Mouse (Mus musculus) adrenal gland, postnatal 36 days (tissue): ENCODE data around the gene Vmn2r98. TPM values are rescaled to one million over a fixed set of nuclear protein-coding genes. Genes with fewer than 3 reads are reported as not detected.
A peak's percentile ranks its signal among the peaks of the same experiment; 100 is the strongest.
"Not testable (repeated sequence)": the region's sequence is repeated elsewhere in the genome, so short reads cannot be mapped to it uniquely, and the experiment has no call there.

Source experiments
- DNase-seq, 2 experiments: peaks; one replicate each; pipeline ENCODE4 v3.0.0; 2021; ENCODE audit warnings: mixed read lengths in 1 of 2
- long read RNA-seq, 2 experiments: library from polyadenylated mRNA; stranded (forward); transcript quantifications; one replicate each; pipeline ENCODE4 v2.0.0; 2021; ENCODE audit warnings: borderline sequencing depth in 2 of 2
- total RNA-seq, 2 experiments: library from RNA; stranded (reverse); gene quantifications; 2 replicates each; pipeline ENCODE4 v1.2.3; 2021

Gene Vmn2r98
- total RNA-seq = not detected
- long read RNA-seq, experiment 1 = 0 reads
- long read RNA-seq, experiment 2 = 0 reads

DNA sequence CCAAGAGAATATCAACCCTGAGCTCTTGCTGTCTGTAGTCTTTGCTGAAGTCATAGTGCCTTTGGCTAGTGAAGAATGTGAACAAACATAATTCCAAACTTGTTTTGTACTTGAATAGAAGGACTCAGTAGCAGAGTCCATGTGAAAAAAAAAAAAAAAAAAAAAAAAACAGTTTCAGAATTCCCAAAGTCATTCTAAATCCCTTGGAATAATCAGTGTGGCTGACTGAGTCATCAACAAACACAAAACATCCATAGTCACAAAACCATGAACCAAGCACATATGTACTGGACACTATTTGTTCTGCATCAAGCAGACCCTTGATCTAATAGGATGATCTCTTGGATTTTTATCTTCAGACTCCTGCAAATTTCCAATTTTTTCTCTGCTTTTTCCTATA lies at the start of gene Vmn2r98:
Vmn2r98 (plus strand) TSS at position 301 of the 400 bp plus-strand sequence.
- DNase-seq = not testable (repeated sequence)

DNA sequence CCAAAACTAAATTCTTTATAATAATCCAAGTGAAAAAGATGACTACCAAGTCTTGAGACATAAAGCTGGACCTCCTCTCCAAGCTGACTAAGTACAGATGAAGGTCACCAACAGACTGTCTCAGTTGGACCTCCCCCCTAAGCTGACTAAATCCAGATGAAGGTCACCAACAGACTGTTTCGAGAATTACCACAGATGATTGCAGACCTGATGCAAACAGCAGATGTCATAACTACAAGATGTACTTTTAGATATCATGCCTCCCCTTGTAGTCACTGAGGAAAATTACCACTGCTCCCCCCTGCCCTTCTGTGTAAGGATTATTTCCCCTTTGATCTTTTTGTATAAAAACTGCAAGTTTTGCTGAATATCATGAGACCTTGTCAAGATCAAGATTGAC lies 21.8 kb upstream of the Vmn2r98 start:
- peak; percentile 16 to 32 for DNase-seq

DNA sequence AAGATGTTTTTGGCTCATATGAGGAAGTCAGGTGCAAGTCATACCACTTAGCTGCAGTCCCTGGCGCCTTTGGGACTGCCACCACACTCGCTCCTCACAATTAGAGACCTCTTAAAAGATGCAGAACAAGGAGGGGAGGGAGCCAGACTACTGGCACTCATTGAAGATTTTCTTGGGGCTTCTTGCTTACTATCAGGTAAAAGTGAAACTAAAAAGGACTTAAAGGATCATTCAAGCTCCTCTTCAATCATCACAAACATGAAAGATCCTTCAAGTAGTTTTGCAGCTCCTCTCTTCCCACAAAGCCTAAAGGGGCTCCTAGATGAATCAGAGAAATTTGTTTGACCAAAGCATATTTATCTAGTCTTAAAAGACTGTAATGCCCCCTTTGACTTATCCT lies 21.3 kb upstream of the Vmn2r98 start:
- no peak for DNase-seq

DNA sequence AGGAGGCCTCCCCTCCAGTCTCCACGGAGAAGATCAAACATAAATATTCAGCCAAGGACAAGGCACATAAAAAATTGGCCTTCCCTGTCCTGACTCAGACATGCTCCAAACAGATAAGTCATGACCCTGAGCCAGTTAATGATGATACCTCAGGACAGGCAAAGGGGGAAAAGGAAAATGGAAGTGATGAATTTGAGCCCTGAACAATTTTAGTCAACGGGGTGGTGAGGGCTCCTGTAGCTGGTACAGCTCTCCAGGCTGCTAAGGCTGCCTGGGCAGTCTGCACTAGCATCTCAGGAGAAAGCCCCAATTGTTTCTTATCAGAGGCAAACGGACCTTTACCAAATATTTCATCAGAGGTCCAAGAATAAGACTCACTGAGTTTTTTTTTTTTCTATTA lies 20.5 kb upstream of the Vmn2r98 start:
- DNase-seq = peak; percentile 11 to 17

Other genes starting within 250 kb of the Vmn2r98 start
- gene Vmn2r97, start 139.2 kb upstream of the Vmn2r98 start, total RNA-seq = under 1 TPM in 1 of 2 experiments, not detected in 1; 0.20 TPM